Mouse (Mus musculus) CD8-positive naive resting alpha-beta T cell, adult 57 days (primary cell): ENCODE measurements around the gene Lypd5. TPM values are rescaled to one million over a fixed set of nuclear protein-coding genes. Genes with fewer than 3 reads are reported as not detected.

Experiments used
- total RNA-seq: library from RNA; stranded (reverse); gene quantifications from one replicate; pipeline ENCODE4 v1.2.4, GENCODE M21; 2023

The Lypd5 gene
- total RNA-seq: not detected

GRCm38 (mm10) chr7:24348896-24349295, at the start of gene Lypd5:
Gene Lypd5, plus strand, starts transcription at chr7:24349196.

GRCm38 (mm10) chr7:24300771-24301282, 48.2 kb upstream of the Lypd5 start, which contains the start of gene Zfp61:
Gene Zfp61, minus strand, starts transcription at chr7:24301232.

GRCm38 (mm10) chr7:24316567-24317092, 32.4 kb upstream of the Lypd5 start, which contains the start of gene Zfp94:
Gene Zfp94, minus strand, starts transcription at chr7:24316666.

GRCm38 (mm10) chr7:24333304-24333986, 15.6 kb upstream of the Lypd5 start, which contains the start of gene Tescl:
Gene Tescl, minus strand, starts transcription at chr7:24333936.

GRCm38 (mm10) chr7:24369731-24370541, 20.9 kb downstream of the Lypd5 start, which contains the start of gene Kcnn4:
Gene Kcnn4, plus strand, starts transcription at chr7:24370263.

GRCm38 (mm10) chr7:24399256-24400081, 50.5 kb downstream of the Lypd5 start, which contains the start of gene Smg9:
Gene Smg9, plus strand, starts transcription at chr7:24399619.

Other genes starting within 250 kb of the Lypd5 start
- 4.4 TPM for gene Zfp112, start 236.9 kb upstream of the Lypd5 start, total RNA-seq
- gene Zfp235, start 215.0 kb upstream of the Lypd5 start, total RNA-seq: 5.7 TPM
- 0.55 TPM for gene Zfp114, start 174.1 kb upstream of the Lypd5 start, total RNA-seq
- gene Zfp111, start 137.8 kb upstream of the Lypd5 start, total RNA-seq: 0.24 TPM
- gene Zfp109, start 111.6 kb upstream of the Lypd5 start, total RNA-seq: 3.8 TPM
- not detected for gene Zfp108, start 94.4 kb upstream of the Lypd5 start, total RNA-seq
- 0.98 TPM for gene Zfp93, start 78.8 kb upstream of the Lypd5 start, total RNA-seq
- 10.2 TPM for gene Zfp61, start 48.0 kb upstream of the Lypd5 start, total RNA-seq
- 4.7 TPM for gene Zfp94, start 32.5 kb upstream of the Lypd5 start, total RNA-seq
- not detected for gene Tescl, start 15.3 kb upstream of the Lypd5 start, total RNA-seq
- gene Kcnn4, start 21.1 kb downstream of the Lypd5 start, total RNA-seq: 165 TPM
- 134 TPM for gene Smg9, start 50.4 kb downstream of the Lypd5 start, total RNA-seq
- 10.8 TPM for gene Irgc1, start 103.1 kb downstream of the Lypd5 start, total RNA-seq
- gene Plaur, start 113.3 kb downstream of the Lypd5 start, total RNA-seq: 372 TPM
- gene Cadm4, start 132.8 kb downstream of the Lypd5 start, total RNA-seq: 0.40 TPM
- 2.7 TPM for gene Zfp428, start 157.8 kb downstream of the Lypd5 start, total RNA-seq
- gene AC161166.1, start 163.3 kb downstream of the Lypd5 start, total RNA-seq: not detected
- 9.0 TPM for gene Irgq, start 181.5 kb downstream of the Lypd5 start, total RNA-seq
- not detected for gene Pinlyp, start 196.9 kb downstream of the Lypd5 start, total RNA-seq
- gene Xrcc1, start 197.1 kb downstream of the Lypd5 start, total RNA-seq: 60.1 TPM
- 5.1 TPM for gene Ethe1, start 238.3 kb downstream of the Lypd5 start, total RNA-seq
- gene Zfp575, start 238.4 kb downstream of the Lypd5 start, total RNA-seq: not detected